Mouse (Mus musculus) cerebellum, postnatal 36 days (tissue): ENCODE results near the gene Tnfsf13.

ENCODE experiments used
- DNase-seq, 2 experiments: peaks; one replicate each; pipeline ENCODE4 v3.0.0; 2021 to 2022; ENCODE audit warnings: mixed read lengths in 2 of 2

Gene Tnfsf13

GRCm38 (mm10) chr11:69653399-69653798 lies 32.2 kb downstream of the Tnfsf13 start:
- no peak for DNase-seq

DNA sequence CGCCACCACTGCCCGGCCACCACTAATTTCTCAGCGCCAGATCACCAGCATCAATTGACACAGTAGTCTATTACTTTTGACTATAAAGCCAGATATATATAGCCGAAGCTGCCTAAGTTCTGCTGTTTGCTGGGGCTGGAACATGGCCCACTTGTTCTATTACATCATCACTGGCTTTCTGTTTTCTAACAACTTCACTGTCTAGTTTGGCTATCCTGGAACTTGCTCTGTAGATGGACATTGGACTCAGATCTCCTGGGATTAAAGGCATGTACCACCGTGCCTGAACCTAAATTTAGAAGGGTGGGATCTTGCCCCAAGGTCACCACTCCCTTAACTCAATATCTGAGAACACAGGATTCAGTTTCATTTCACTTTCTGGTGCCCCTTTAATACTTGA lies 39.7 kb downstream of the Tnfsf13 start:
- DNase-seq, result no peak

DNA sequence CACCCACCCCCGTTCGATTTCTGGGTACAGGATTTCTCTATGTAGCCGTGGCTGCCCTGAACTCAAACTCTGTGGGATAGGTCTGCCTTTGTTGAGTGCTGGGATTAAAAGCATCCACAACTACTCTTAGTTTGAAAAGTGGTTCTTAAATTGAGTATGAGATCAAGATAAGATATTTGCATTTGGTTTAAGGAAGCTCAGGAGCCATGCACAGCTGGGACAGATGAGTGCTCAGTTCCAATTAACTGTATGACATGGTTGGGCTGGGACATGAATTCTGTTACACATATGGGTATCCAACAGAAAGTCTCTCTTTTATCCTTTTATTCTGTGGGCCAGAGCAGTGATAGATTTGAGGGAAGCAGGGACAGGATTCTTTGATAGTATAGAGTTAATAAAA lies 50.1 kb downstream of the Tnfsf13 start:
- no peak for DNase-seq

DNA sequence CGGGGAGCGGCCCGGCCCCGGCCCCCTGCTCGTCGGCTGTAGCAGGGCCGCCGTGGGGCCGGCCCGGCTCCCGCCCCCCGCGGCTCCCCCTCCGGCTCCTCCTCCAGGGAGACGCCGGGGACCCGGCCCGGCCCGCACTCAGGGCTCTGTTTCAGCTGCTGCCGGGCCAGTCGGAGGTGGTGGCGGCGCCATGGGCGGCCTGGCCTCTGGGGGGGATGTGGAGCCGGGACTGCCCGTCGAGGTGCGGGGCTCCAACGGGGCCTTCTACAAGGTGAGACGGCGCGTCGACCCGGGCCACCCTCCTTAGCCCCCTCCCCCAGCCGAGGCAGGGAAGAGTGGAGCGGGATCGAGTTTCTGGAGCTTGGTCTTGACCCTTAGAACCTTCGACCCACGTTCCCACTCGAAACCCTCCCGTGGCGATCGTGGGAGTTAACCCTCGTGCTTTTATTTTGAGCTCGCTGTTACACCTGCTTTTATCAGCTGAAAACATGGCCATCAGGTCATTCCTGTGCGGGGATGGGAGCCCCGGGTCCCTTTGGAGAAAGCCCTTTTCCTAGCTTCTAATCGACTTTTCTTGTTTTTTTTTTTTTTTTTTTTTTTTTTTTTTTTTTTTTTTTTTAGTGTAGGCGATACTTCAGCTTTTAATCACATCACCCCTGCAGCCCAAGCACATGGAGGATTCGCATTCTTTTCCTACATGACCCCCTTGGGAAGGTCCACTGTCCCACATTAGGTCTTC lies 52.3 kb downstream of the Tnfsf13 start:
- DNase-seq, result no peak
